ENCODE assay signal across 8 mouse cellular contexts in the genomic region with DNA sequence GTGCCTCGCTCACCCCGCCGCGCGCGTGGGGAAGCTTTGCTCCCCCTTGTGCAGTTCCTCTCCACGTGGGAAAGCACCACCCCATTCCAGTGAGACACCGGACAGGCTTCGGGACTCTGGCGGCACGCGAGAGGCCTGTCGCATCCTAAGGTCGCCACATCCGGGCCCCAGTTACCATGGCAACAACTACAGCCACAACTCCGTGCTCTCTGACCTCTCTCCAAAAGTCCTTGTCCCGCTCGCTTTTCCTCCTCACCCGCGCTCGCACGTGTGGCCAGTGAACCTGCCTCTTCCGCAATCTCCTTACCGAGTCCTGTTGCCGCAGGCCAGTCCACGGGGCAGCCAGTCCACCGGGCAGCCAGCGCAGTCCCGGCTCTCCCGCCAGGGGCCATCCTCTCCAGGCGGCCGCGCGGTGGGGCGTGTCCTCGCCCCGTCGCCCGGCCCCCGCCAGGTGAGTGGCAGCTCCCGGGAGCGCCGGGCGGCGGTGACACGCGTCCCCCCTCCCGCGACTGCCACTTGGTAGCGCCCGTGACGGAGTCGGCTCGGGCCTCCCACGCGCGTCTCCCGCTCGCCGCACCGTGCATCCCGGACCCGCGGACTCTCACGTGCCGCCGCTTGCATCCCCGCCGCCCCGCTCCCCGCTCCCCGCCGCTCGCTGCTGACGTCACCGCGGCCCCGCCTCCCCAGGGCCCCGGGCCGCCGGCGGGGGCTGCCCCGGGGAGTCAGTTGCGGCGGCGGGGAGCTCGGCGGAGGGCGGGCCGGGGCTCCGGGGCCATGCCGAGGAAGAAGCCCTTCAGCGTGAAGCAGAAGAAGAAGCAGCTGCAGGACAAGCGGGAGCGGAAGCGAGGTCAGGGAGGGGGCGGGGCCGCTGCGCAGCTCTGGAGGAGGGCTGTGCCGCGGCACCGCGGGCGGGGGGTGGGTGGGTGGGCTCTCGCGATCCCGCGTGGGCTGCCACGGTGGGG. TPM values are rescaled to one million over a fixed set of nuclear protein-coding genes. Genes with fewer than 3 reads are reported as not detected.
DNase-seq lines count a peak whose midpoint lies in the region; ATAC-seq lines count a peak whose summit lies in the region.

A gene (plus strand): TSS at position 451 of the 962 bp plus-strand sequence.
A gene (minus strand): TSS at position 836 of the 962 bp plus-strand sequence.

- H3K4me3 ChIP-seq in hindbrain, embryonic 16.5 days (ENCODE audit: low read length), result peak within 1 kb of the TSS; percentile 97
- peak within 1 kb of the TSS; percentile 75 for H3K4me3 ChIP-seq in macrophage (ENCODE audit: inconsistent target)

- peak within 1 kb of the TSS; percentile 96 for H3K27ac ChIP-seq in hindbrain, embryonic 16.5 days (ENCODE audit: low read depth, low read length)
- H3K27ac ChIP-seq in macrophage, result peak within 1 kb of the TSS; percentile 58

- H3K79me2 ChIP-seq in macrophage (ENCODE audit: inconsistent target), result peaks cover 37% of the 10 kb centered on the region

- H3K4me1 ChIP-seq in hindbrain, embryonic 16.5 days (ENCODE audit: control insufficient read depth, insufficient read depth, low read depth, low read length), result peaks cover 19% of the 10 kb centered on the region

- H3K27me3 ChIP-seq in hindbrain, embryonic 16.5 days (replicated peaks; ENCODE audit: control insufficient read depth, insufficient read depth, low read length), result no peaks in the 10 kb centered on the region

- 0% methylated on average over 72 of the region's 109 CpGs for WGBS in hindbrain, embryonic 16.5 days
- WGBS in macrophage (ENCODE audit: missing documents), result 2% methylated on average over 85 of the region's 109 CpGs

- peak within 1 kb of the TSS; percentile 83 for H3K9ac ChIP-seq in hindbrain, embryonic 16.5 days (ENCODE audit: low read depth, low read length)

- peak within 1 kb of the TSS; percentile 77 for H3K4me2 ChIP-seq in hindbrain, embryonic 16.5 days (ENCODE audit: low read length)

- peaks cover 21% of the 10 kb centered on the region for H3K36me3 ChIP-seq in hindbrain, embryonic 16.5 days (ENCODE audit: control insufficient read depth, insufficient read depth, low read length)
- peaks cover 21% of the 10 kb centered on the region; the same call in 1 of the 2 replicates for H3K36me3 ChIP-seq in macrophage (ENCODE audit: inconsistent target)

- ATAC-seq in hindbrain, embryonic 16.5 days, result peak; percentile 85

- no peaks in the 10 kb centered on the region for H3K9me3 ChIP-seq in hindbrain, embryonic 16.5 days (ENCODE audit: control insufficient read depth, low read length)

- peak; percentile 83 for DNase-seq in T-cell, adult 2 months (ENCODE audit: low spot score)
- peak; percentile 91 to 95 for DNase-seq in cerebellum, postnatal 36 days
- peak; percentile 90 for DNase-seq in gastrocnemius, adult 18-20 months (ENCODE audit: low spot score)
- peak; percentile 89 to 92 for DNase-seq in left cerebral cortex, adult 18-20 months (ENCODE audit: low spot score in 2 of 2)
- peak; percentile 93 for DNase-seq in right cerebral cortex, adult 18-20 months
- peak; percentile 52 for DNase-seq in urinary bladder, postnatal 10 days (ENCODE audit: low spot score)

RNA-seq across cellular contexts. Expression of the first gene that starts in this region (rescaled TPM):
- total RNA-seq in gastrocnemius, adult 18-20 months (2021), result 10 to 100 TPM; 20.2 to 26.0 TPM
- polyA plus RNA-seq in hindbrain, embryonic 16.5 days (2015; fragmentation: Nextera tagmentation; extraction: Ambion mirVana), result 74.1 and 75.1 TPM in 2 replicates
- total RNA-seq in left cerebral cortex, adult 18-20 months (2021), result 100 to 1,000 TPM; 195 to 197 TPM
- total RNA-seq in macrophage (2018; cell fraction: chromatin; rRNA removed), result 100 to 1,000 TPM in 8 of 26 experiments, 10 to 100 TPM in 18; 38.0 to 250 (median 87.1) TPM
- 10 to 100 TPM; 26.8 to 52.2 (median 36.6) TPM for total RNA-seq in macrophage (2018; cell fraction: cytosol; rRNA removed)
- 100 to 1,000 TPM in 2 of 26 experiments, 10 to 100 TPM in 24; 38.5 to 163 (median 62.8) TPM for total RNA-seq in macrophage (2018; cell fraction: nucleus; rRNA removed)
- polyA plus RNA-seq in macrophage (2018), result 24.9 to 38.6 TPM (median 28.9 TPM) in 3 replicates

RNA-seq across cellular contexts. Expression of the second gene that starts in this region (rescaled TPM):
- total RNA-seq in gastrocnemius, adult 18-20 months (2021), result 1 to 10 TPM; 2.1 to 3.2 TPM
- polyA plus RNA-seq in hindbrain, embryonic 16.5 days (2015; fragmentation: Nextera tagmentation; extraction: Ambion mirVana), result 93.3 and 93.7 TPM in 2 replicates
- 10 to 100 TPM; 36.6 to 37.5 TPM for total RNA-seq in left cerebral cortex, adult 18-20 months (2021)
- total RNA-seq in macrophage (2018; cell fraction: chromatin; rRNA removed), result 10 to 100 TPM; 12.0 to 70.1 (median 40.2) TPM
- total RNA-seq in macrophage (2018; cell fraction: cytosol; rRNA removed), result 10 to 100 TPM in 3 of 26 experiments, 1 to 10 TPM in 23; 3.4 to 10.7 (median 7.6) TPM
- total RNA-seq in macrophage (2018; cell fraction: nucleus; rRNA removed), result 10 to 100 TPM; 12.6 to 46.9 (median 26.0) TPM
- polyA plus RNA-seq in macrophage (2018), result 8.8 to 13.9 TPM (median 9.5 TPM) in 3 replicates

Comparison
In these comparisons a context has a peak if more than half of its experiments do, and no peak if none do; other contexts are left out.
1. Peak in every context shown above with its lines: DNase-seq, ATAC-seq, H3K4me3 ChIP-seq and H3K27ac ChIP-seq.
2. RNA of the first gene that starts in this region (total RNA-seq): 195 to 197 TPM in left cerebral cortex, adult 18-20 months; 20.2 to 26.0 TPM in gastrocnemius, adult 18-20 months; every median in the first group is over 4 times any median in the second.
3. RNA of the second gene that starts in this region (total RNA-seq): 36.6 to 37.5 TPM in left cerebral cortex, adult 18-20 months; 2.1 to 3.2 TPM in gastrocnemius, adult 18-20 months; every median in the first group is over 4 times any median in the second.